Mouse (Mus musculus): ENCODE results near the gene Spag17. TPM values are rescaled to one million over a fixed set of nuclear protein-coding genes. Genes with fewer than 3 reads are reported as not detected.
"Not testable (repeated sequence)": the region's sequence is repeated elsewhere in the genome, so short reads cannot be mapped to it uniquely, and the experiment has no call there.

The Spag17 gene
- polyA plus RNA-seq, 1 experiment from 2014 or later, result 0.29 TPM

- no peak for DNase-seq
These were observed 3.7 kb upstream of the Spag17 start for GRCm38 (mm10) chr3:99881498-99881897.

GRCm38 (mm10) chr3:99883988-99884564, 1.1 kb upstream of the Spag17 start:
- Histone ChIP-seq H3K27ac (replicated peaks; ENCODE audit: low read depth, low read length) (no peak overlapping the region), H3K4me2 (ENCODE audit: low read length) (no peak overlapping the region), H3K9ac (replicated peaks; ENCODE audit: low read length) (no peak overlapping the region), H3K4me1 (ENCODE audit: control insufficient read depth, insufficient read depth, low read length) (no peaks in the 10 kb centered on the region), H3K36me3 (ENCODE audit: control insufficient read depth, insufficient read depth, low read length) (no peaks in the 10 kb centered on the region), H3K27me3 (ENCODE audit: control insufficient read depth, insufficient read depth, low read length) (no peaks in the 10 kb centered on the region), H3K4me3 (replicated peaks; ENCODE audit: low read depth, low read length) (no peak overlapping the region), H3K9me3 (ENCODE audit: control insufficient read depth, low read length) (no peaks in the 10 kb centered on the region)
- ATAC-seq (ENCODE audit: low FRiP score, low TSS enrichment) (no peak), DNase-seq (no peak)
- 90% methylated on average over 6 of the region's 6 CpGs for WGBS

More at GRCm38 (mm10) chr3:99881498-99881897, 3.7 kb upstream of the Spag17 start:
- 92% methylated on average over 3 of the region's 3 CpGs for WGBS
- no peak for ATAC-seq (ENCODE audit: low FRiP score, low TSS enrichment)
- Histone ChIP-seq H3K27ac (replicated peaks; ENCODE audit: low read depth, low read length) (no peak overlapping the region), H3K9me3 (ENCODE audit: control insufficient read depth, low read length) (no peaks in the 10 kb centered on the region), H3K27me3 (ENCODE audit: control insufficient read depth, insufficient read depth, low read length) (no peaks in the 10 kb centered on the region), H3K4me1 (ENCODE audit: control insufficient read depth, insufficient read depth, low read length) (no peaks in the 10 kb centered on the region), H3K36me3 (ENCODE audit: control insufficient read depth, insufficient read depth, low read length) (no peaks in the 10 kb centered on the region), H3K4me2 (ENCODE audit: low read length) (no peak overlapping the region), H3K4me3 (replicated peaks; ENCODE audit: low read depth, low read length) (no peak overlapping the region), H3K9ac (replicated peaks; ENCODE audit: low read length) (no peak overlapping the region)

GRCm38 (mm10) chr3:99894741-99895140, 9.5 kb downstream of the Spag17 start:
- not testable (repeated sequence) for H3K9ac ChIP-seq (replicated peaks; ENCODE audit: low read length); H3K27ac ChIP-seq (replicated peaks; ENCODE audit: low read depth, low read length); H3K9me3 ChIP-seq (ENCODE audit: control insufficient read depth, low read length); DNase-seq; H3K4me1 ChIP-seq (ENCODE audit: control insufficient read depth, insufficient read depth, low read length); H3K36me3 ChIP-seq (ENCODE audit: control insufficient read depth, insufficient read depth, low read length); H3K4me2 ChIP-seq (ENCODE audit: low read length); H3K4me3 ChIP-seq (replicated peaks; ENCODE audit: low read depth, low read length); ATAC-seq (ENCODE audit: low FRiP score, low TSS enrichment); H3K27me3 ChIP-seq (ENCODE audit: control insufficient read depth, insufficient read depth, low read length)
- WGBS, result 97% methylated on average over 4 of the region's 4 CpGs

- Histone ChIP-seq H3K9me3 (ENCODE audit: control insufficient read depth, low read length) (no peaks in the 10 kb centered on the region), H3K36me3 (ENCODE audit: control insufficient read depth, insufficient read depth, low read length) (no peaks in the 10 kb centered on the region), H3K4me1 (ENCODE audit: control insufficient read depth, insufficient read depth, low read length) (no peaks in the 10 kb centered on the region), H3K4me3 (replicated peaks; ENCODE audit: low read depth, low read length) (no peak overlapping the region), H3K4me2 (ENCODE audit: low read length) (no peak overlapping the region), H3K27ac (replicated peaks; ENCODE audit: low read depth, low read length) (no peak overlapping the region), H3K27me3 (ENCODE audit: control insufficient read depth, insufficient read depth, low read length) (no peaks in the 10 kb centered on the region), H3K9ac (replicated peaks; ENCODE audit: low read length) (no peak overlapping the region)
- DNase-seq (no peak), ATAC-seq (ENCODE audit: low FRiP score, low TSS enrichment) (no peak)
- WGBS, result 90% methylated on average over 8 of the region's 8 CpGs
These were observed 28.7 kb downstream of the Spag17 start for GRCm38 (mm10) chr3:99913809-99914439.

GRCm38 (mm10) chr3:99922944-99923343, 37.7 kb downstream of the Spag17 start:
- ATAC-seq (ENCODE audit: low FRiP score, low TSS enrichment) (no peak), DNase-seq (no peak)
- Histone ChIP-seq H3K4me2 (ENCODE audit: low read length) (no peak overlapping the region), H3K9ac (replicated peaks; ENCODE audit: low read length) (no peak overlapping the region), H3K36me3 (ENCODE audit: control insufficient read depth, insufficient read depth, low read length) (no peaks in the 10 kb centered on the region), H3K9me3 (ENCODE audit: control insufficient read depth, low read length) (no peaks in the 10 kb centered on the region), H3K27ac (replicated peaks; ENCODE audit: low read depth, low read length) (no peak overlapping the region), H3K4me1 (ENCODE audit: control insufficient read depth, insufficient read depth, low read length) (no peaks in the 10 kb centered on the region), H3K4me3 (replicated peaks; ENCODE audit: low read depth, low read length) (no peak overlapping the region), H3K27me3 (ENCODE audit: control insufficient read depth, insufficient read depth, low read length) (no peaks in the 10 kb centered on the region)
- WGBS, result 83% methylated on average over 3 of the region's 3 CpGs

- H3K9ac ChIP-seq (replicated peaks; ENCODE audit: low read length), result no peak overlapping the region
- H3K4me2 ChIP-seq (ENCODE audit: low read length), result no peak overlapping the region
- H3K27me3 ChIP-seq (ENCODE audit: control insufficient read depth, insufficient read depth, low read length), result no peaks in the 10 kb centered on the region
- DNase-seq (no peak), ATAC-seq (ENCODE audit: low FRiP score, low TSS enrichment) (no peak)
- no peaks in the 10 kb centered on the region for H3K9me3 ChIP-seq (ENCODE audit: control insufficient read depth, low read length)
- H3K36me3 ChIP-seq (ENCODE audit: control insufficient read depth, insufficient read depth, low read length), result no peaks in the 10 kb centered on the region
- H3K4me3 ChIP-seq (replicated peaks; ENCODE audit: low read depth, low read length), result no peak overlapping the region
- no peaks in the 10 kb centered on the region for H3K4me1 ChIP-seq (ENCODE audit: control insufficient read depth, insufficient read depth, low read length)
- H3K27ac ChIP-seq (replicated peaks; ENCODE audit: low read depth, low read length), result no peak overlapping the region
- 83% methylated on average over 12 of the region's 12 CpGs for WGBS
These were observed 45.9 kb downstream of the Spag17 start for GRCm38 (mm10) chr3:99930920-99931620.

- H3K4me1 ChIP-seq (ENCODE audit: control insufficient read depth, insufficient read depth, low read length), result no peaks in the 10 kb centered on the region
- DNase-seq, result peak; percentile 31
- no peak overlapping the region for H3K27ac ChIP-seq (replicated peaks; ENCODE audit: low read depth, low read length)
- H3K36me3 ChIP-seq (ENCODE audit: control insufficient read depth, insufficient read depth, low read length), result no peaks in the 10 kb centered on the region
- no peak for ATAC-seq (ENCODE audit: low FRiP score, low TSS enrichment)
- no peak overlapping the region for H3K9ac ChIP-seq (replicated peaks; ENCODE audit: low read length)
- H3K27me3 ChIP-seq (ENCODE audit: control insufficient read depth, insufficient read depth, low read length), result no peaks in the 10 kb centered on the region
- WGBS, result 52% methylated on average over 1 of the region's 1 CpGs
- H3K4me3 ChIP-seq (replicated peaks; ENCODE audit: low read depth, low read length), result no peak overlapping the region
- H3K9me3 ChIP-seq (ENCODE audit: control insufficient read depth, low read length), result no peaks in the 10 kb centered on the region
- no peak overlapping the region for H3K4me2 ChIP-seq (ENCODE audit: low read length)
These were observed 51.0 kb downstream of the Spag17 start for GRCm38 (mm10) chr3:99936159-99936558.

GRCm38 (mm10) chr3:99938611-99939286, 53.5 kb downstream of the Spag17 start:
- Histone ChIP-seq H3K4me1 (ENCODE audit: control insufficient read depth, insufficient read depth, low read length) (no peaks in the 10 kb centered on the region), H3K4me3 (replicated peaks; ENCODE audit: low read depth, low read length) (no peak overlapping the region), H3K4me2 (ENCODE audit: low read length) (no peak overlapping the region), H3K9ac (replicated peaks; ENCODE audit: low read length) (no peak overlapping the region), H3K9me3 (ENCODE audit: control insufficient read depth, low read length) (no peaks in the 10 kb centered on the region), H3K27ac (replicated peaks; ENCODE audit: low read depth, low read length) (no peak overlapping the region), H3K36me3 (ENCODE audit: control insufficient read depth, insufficient read depth, low read length) (no peaks in the 10 kb centered on the region), H3K27me3 (ENCODE audit: control insufficient read depth, insufficient read depth, low read length) (no peaks in the 10 kb centered on the region)
- DNase-seq (peak; percentile 92), ATAC-seq (ENCODE audit: low FRiP score, low TSS enrichment) (peak; percentile 62)
- WGBS, result 35% methylated on average over 8 of the region's 8 CpGs

Measured in midbrain, embryonic 14.5 days (tissue).